Mouse (Mus musculus) stomach, embryonic 16.5 days (tissue): ENCODE data around the gene Olfr155. TPM values are rescaled to one million over a fixed set of nuclear protein-coding genes. Genes with fewer than 3 reads are reported as not detected.

Experiments used
- ATAC-seq: fragments of 200-750 bp; cut with Nextera tagmentation; 2 replicates; pipeline ENCODE4 v1.8.0; 2017; ENCODE audit warnings: moderate number of reproducible peaks, moderate TSS enrichment; ENCODE audit not compliant: insufficient read depth, low FRiP score
- H3K27ac ChIP-seq: fragments of 300-500 bp; sonication (generic); 2 replicates; pipeline ENCODE4 v1.5.1; 2014; ENCODE audit warnings: low read length
- H3K27me3 ChIP-seq: fragments of 300-500 bp; sonication (generic); 2 replicates; pipeline ENCODE4 v1.6.1; 2014; ENCODE audit warnings: low read length, control low read depth, mixed read lengths; ENCODE audit not compliant: control insufficient read depth, insufficient read depth
- H3K36me3 ChIP-seq: fragments of 300-500 bp; sonication (generic); 2 replicates; pipeline ENCODE4 v1.6.1; 2014; ENCODE audit warnings: low read length; ENCODE audit not compliant: control insufficient read depth, insufficient read depth
- H3K4me1 ChIP-seq: fragments of 300-500 bp; sonication (generic); 2 replicates; pipeline ENCODE4 v1.6.1; 2014; ENCODE audit warnings: low read length, control low read depth, mixed read lengths; ENCODE audit not compliant: control insufficient read depth, insufficient read depth
- H3K4me2 ChIP-seq: fragments of 300-500 bp; sonication (generic); 2 replicates; pipeline ENCODE4 v1.6.1; 2014; ENCODE audit warnings: low read depth, low read length, mixed read lengths
- H3K4me3 ChIP-seq: fragments of 300-500 bp; sonication (generic); replicated peaks from 2 replicates; pipeline ENCODE4 v1.5.1; 2014; ENCODE audit warnings: mild to moderate bottlenecking, low read length
- H3K9ac ChIP-seq: fragments of 300-500 bp; sonication (generic); 2 replicates; pipeline ENCODE4 v1.6.1; 2014; ENCODE audit warnings: low read length
- H3K9me3 ChIP-seq: fragments of 300-500 bp; sonication (generic); replicated peaks from 2 replicates; pipeline ENCODE4 v1.6.1; 2016; ENCODE audit warnings: low read length, control low read depth; ENCODE audit not compliant: control insufficient read depth
- WGBS: fragments of 180-500 bp; shearing (Covaris S2); extraction: QIAGEN DNeasy Blood & Tissue Kit; methylation state at CpG from one replicate; pipeline ENCODE4 v1.1.7; 2014; 5-methylcytosine and 5-hydroxymethylcytosine counted together
- polyA plus RNA-seq: library from polyadenylated mRNA; unstranded; fragments of >200 nt; fragmentation: Nextera tagmentation; extraction: Ambion mirVana; gene quantifications from 2 replicates; pipeline ENCODE4 v1.2.1, GENCODE M21; 2015

The Olfr155 gene
- not detected in 2 replicates for polyA plus RNA-seq

- Histone ChIP-seq H3K9ac (no peak within 1 kb of the TSS), H3K27me3 (no peaks in the 10 kb centered on the region), H3K4me3 (no peak within 1 kb of the TSS), H3K4me1 (no peaks in the 10 kb centered on the region), H3K27ac (no peak within 1 kb of the TSS), H3K36me3 (no peaks in the 10 kb centered on the region), H3K9me3 (no peaks in the 10 kb centered on the region), H3K4me2 (no peak within 1 kb of the TSS)
- no peak for ATAC-seq
- 83% methylated on average over 6 of the region's 6 CpGs for WGBS
Measured at GRCm38 (mm10) chr4:43851265-43851664, at the start of gene Olfr155. TSS of gene Olfr155 (plus strand) at chr4:43851565.

GRCm38 (mm10) chr4:43822896-43823550, 28.3 kb upstream of the Olfr155 start:
- H3K9me3 ChIP-seq = no peaks in the 10 kb centered on the region
- no peaks in the 10 kb centered on the region for H3K4me1 ChIP-seq
- H3K36me3 ChIP-seq = no peaks in the 10 kb centered on the region
- no peak for ATAC-seq
- no peaks in the 10 kb centered on the region for H3K27me3 ChIP-seq
- no peak overlapping the region for H3K9ac ChIP-seq
- H3K27ac ChIP-seq = no peak overlapping the region
- no peak overlapping the region for H3K4me3 ChIP-seq
- 79% methylated on average over 13 of the region's 13 CpGs for WGBS
- no peak overlapping the region for H3K4me2 ChIP-seq

DNA sequence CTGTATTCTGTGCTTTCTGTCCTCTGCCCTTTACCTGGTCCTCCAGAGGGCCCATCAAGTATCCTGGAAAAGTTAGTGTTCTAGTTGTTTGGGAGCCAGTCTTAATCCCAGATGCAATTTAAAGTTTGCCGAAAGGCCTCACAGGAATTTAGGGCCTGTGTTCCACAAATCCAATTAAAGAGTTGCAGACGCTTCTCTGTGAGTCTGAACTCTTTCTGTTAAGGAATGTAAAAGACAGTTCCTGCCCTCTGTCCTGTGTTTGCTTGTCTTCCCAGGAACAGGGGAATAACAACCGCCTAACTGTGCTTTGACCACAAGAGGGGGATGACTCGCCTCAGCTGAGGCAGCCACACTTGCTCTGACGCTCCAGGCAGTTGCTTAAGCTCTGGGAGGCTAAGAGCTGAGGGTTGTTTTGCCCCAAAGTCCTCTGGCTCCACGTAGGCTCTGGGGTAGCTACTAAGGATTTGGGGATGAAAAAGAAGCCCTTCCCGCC, 27.5 kb upstream of the Olfr155 start, which contains the start of gene Olfr156:
TSS of gene Olfr156 (minus strand) at position 51 of the 493 bp plus-strand sequence.
- Histone ChIP-seq H3K9me3 (no peaks in the 10 kb centered on the region), H3K27ac (no peak within 1 kb of the TSS), H3K36me3 (no peaks in the 10 kb centered on the region), H3K4me3 (no peak within 1 kb of the TSS), H3K27me3 (no peaks in the 10 kb centered on the region), H3K4me1 (no peaks in the 10 kb centered on the region), H3K4me2 (no peak within 1 kb of the TSS), H3K9ac (no peak within 1 kb of the TSS)
- no peak; the same call in 1 of the 2 replicates for ATAC-seq
- WGBS = 16% methylated on average over 7 of the region's 7 CpGs

DNA sequence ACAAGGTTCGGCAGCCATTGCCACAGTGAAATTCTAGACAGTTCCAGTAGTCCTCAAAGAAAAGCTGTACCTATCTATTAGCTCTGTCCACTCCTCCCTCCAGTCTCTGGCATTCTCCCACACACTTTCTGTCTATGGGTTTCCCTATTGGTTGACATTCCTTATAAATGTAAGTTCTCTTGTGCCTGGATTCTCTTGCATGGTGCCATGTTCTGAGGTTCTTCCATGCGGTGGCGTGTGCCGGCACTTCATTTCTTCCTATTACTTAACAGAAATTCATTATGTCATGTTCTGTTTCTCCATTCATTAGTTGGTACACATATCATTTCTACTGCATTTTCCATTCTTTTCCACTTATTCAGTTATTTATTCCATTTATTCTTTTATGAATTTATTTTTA, 22.6 kb upstream of the Olfr155 start:
- H3K36me3 ChIP-seq = no peaks in the 10 kb centered on the region
- no peak overlapping the region for H3K27ac ChIP-seq
- no peaks in the 10 kb centered on the region for H3K4me1 ChIP-seq
- no peak overlapping the region for H3K4me3 ChIP-seq
- H3K9ac ChIP-seq = no peak overlapping the region
- no peak for ATAC-seq
- H3K9me3 ChIP-seq = no peaks in the 10 kb centered on the region
- no peaks in the 10 kb centered on the region for H3K27me3 ChIP-seq
- 87% methylated on average over 4 of the region's 4 CpGs for whole genome bisulfite sequencing
- H3K4me2 ChIP-seq = no peak overlapping the region

DNA sequence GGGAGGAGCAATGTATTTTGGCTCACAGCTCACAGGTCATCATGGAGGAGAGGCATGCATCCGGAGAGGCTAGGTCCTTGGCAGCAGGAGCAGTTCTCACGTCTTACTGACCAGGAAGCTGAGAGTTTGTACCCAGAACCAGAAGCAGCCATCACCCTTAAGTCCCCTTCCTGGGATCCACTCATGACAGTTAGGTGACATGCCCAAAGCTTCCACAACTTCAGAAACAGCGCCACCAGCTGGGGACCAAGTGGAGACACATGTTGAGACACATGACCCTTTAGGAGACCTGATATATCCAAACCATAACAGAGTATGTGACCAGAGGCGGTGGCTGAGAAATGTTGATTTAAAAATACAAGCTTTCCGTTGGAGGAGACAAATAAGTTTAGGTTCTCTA, 19.3 kb upstream of the Olfr155 start:
- Histone ChIP-seq H3K9ac (no peak overlapping the region), H3K4me2 (no peak overlapping the region), H3K27ac (no peak overlapping the region), H3K36me3 (no peaks in the 10 kb centered on the region), H3K4me3 (no peak overlapping the region), H3K27me3 (no peaks in the 10 kb centered on the region), H3K4me1 (no peaks in the 10 kb centered on the region), H3K9me3 (no peaks in the 10 kb centered on the region)
- ATAC-seq = no peak
- WGBS = 58% methylated on average over 5 of the region's 5 CpGs

DNA sequence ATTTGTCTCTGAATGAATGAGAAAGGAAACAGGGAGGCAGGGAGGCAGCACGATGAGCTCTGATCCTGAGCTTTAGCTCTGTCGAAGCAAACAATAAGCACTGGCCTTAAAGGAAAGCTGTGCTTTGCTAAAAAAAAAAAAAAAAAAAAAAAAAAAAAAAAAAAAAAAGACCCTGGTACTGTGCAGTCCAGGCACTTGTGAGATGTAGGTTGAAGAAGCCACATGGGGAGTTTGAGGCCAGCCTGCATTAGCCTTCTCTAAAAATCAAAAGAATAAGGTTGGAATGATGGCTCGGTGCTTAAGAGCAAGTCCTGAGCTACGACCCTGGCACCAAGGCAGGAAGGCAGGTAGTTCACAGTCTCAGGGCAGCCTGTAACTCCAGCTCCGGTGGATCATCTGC, 17.6 kb upstream of the Olfr155 start:
- Histone ChIP-seq H3K4me3 (no peak overlapping the region), H3K27ac (no peak overlapping the region), H3K36me3 (no peaks in the 10 kb centered on the region), H3K9me3 (no peaks in the 10 kb centered on the region), H3K4me2 (no peak overlapping the region), H3K9ac (no peak overlapping the region), H3K27me3 (no peaks in the 10 kb centered on the region), H3K4me1 (no peaks in the 10 kb centered on the region)
- 69% methylated on average over 5 of the region's 5 CpGs for WGBS
- ATAC-seq = no peak

- ATAC-seq = no peak
- no peaks in the 10 kb centered on the region for H3K9me3 ChIP-seq
- no peaks in the 10 kb centered on the region for H3K4me1 ChIP-seq
- H3K4me2 ChIP-seq = no peak overlapping the region
- H3K36me3 ChIP-seq = no peaks in the 10 kb centered on the region
- no peak overlapping the region for H3K9ac ChIP-seq
- no peaks in the 10 kb centered on the region for H3K27me3 ChIP-seq
- no peak overlapping the region for H3K4me3 ChIP-seq
- 58% methylated on average over 4 of the region's 4 CpGs for WGBS
- no peak overlapping the region for H3K27ac ChIP-seq
Measured at GRCm38 (mm10) chr4:43834749-43835148, 16.6 kb upstream of the Olfr155 start.

DNA sequence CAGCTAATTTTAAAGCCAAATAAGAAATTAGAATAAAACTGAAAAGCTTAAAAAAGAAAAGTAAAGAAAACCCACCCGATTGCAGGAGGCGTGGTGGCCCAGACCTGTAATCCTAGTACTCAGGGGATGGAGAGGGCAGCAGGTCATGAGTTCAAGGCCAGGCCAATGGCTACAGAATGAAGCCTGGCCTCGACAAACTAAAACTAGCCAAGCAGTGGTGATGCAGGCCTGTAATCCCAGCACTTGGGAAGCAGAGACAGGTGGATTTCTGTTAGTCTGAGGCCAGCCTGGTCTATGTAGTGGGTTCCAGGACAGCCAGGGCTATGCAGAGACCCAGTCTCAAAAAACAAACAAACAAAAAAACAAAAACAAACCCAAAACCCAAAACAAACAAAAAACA, 13.0 kb upstream of the Olfr155 start:
- H3K9me3 ChIP-seq = no peaks in the 10 kb centered on the region; the same call in 1 of the 2 replicates
- H3K36me3 ChIP-seq = no peaks in the 10 kb centered on the region
- H3K27ac ChIP-seq = no peak overlapping the region
- H3K4me2 ChIP-seq = no peak overlapping the region
- H3K4me1 ChIP-seq = no peaks in the 10 kb centered on the region
- no peak overlapping the region for H3K9ac ChIP-seq
- 67% methylated on average over 3 of the region's 3 CpGs for WGBS
- H3K27me3 ChIP-seq = no peaks in the 10 kb centered on the region
- H3K4me3 ChIP-seq = no peak overlapping the region
- no peak for ATAC-seq

GRCm38 (mm10) chr4:43840101-43840500, 11.3 kb upstream of the Olfr155 start, which contains the start of gene Olfr157:
TSS of gene Olfr157 (minus strand) at chr4:43840201.
- Histone ChIP-seq H3K27me3 (no peaks in the 10 kb centered on the region), H3K9me3 (no peaks in the 10 kb centered on the region; the same call in 1 of the 2 replicates)
- WGBS = 65% methylated on average over 1 of the region's 1 CpGs

More at GRCm38 (mm10) chr4:43840101-43840500, 11.3 kb upstream of the Olfr155 start, which contains the start of gene Olfr157:
- H3K9ac ChIP-seq = no peak within 1 kb of the TSS
- H3K36me3 ChIP-seq = no peaks in the 10 kb centered on the region
- no peaks in the 10 kb centered on the region for H3K4me1 ChIP-seq
- no peak for ATAC-seq
- H3K4me2 ChIP-seq = no peak within 1 kb of the TSS
- H3K4me3 ChIP-seq = no peak within 1 kb of the TSS
- H3K27ac ChIP-seq = no peak within 1 kb of the TSS
